Mouse (Mus musculus) cortical plate, adult 2 months (tissue): ENCODE data around the gene Ephb1.

ENCODE experiments used
- CTCF ChIP-seq: fragments of 200-500 bp; IDR thresholded peaks from 2 replicates; pipeline ENCODE4 v1.5.1; 2011; ENCODE audit warnings: mild to moderate bottlenecking, control low read depth, low read length; ENCODE audit not compliant: insufficient read depth; ENCODE audit errors: extremely low read depth
- POLR2A ChIP-seq: fragments of 200-500 bp; IDR thresholded peaks from 2 replicates; pipeline ENCODE4 v1.6.1; 2011; ENCODE audit warnings: mild to moderate bottlenecking, low read length, control low read depth; ENCODE audit not compliant: insufficient read depth; ENCODE audit errors: extremely low read depth

DNA sequence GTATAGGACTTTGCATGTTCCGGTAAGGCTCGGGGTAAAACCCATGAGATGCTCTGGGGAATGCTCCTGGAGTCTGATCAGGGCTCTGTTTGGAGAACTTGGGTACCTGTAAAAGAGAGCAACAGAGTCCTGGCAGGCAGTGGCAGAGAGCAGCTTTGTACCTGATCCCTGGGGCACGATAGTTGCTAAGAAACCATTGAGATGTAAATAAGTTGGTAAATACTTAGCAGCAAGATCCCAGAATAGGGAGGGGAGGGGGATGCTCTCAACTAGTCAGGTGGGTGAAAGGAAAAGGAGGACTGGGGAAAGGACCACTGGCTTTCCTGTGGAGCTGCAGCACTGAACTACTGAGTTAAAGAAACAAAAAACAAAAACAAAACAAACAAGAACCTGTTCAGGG lies 12.5 kb downstream of the Ephb1 start:
- no peak for TF ChIP-seq CTCF
- no peak for TF ChIP-seq POLR2A
